Mouse (Mus musculus): ENCODE results near the gene Angel1. TPM values are rescaled to one million over a fixed set of nuclear protein-coding genes. Genes with fewer than 3 reads are reported as not detected.

Angel1 gene
- total RNA-seq (2021) = 1 to 10 TPM; 6.5 TPM
- long read RNA-seq, experiment 1, transcript Angel1-201 (10 exons, 3,850 nt) = major isoform, 18 of 24 reads
- long read RNA-seq, experiment 1, partial matches to known transcripts = 1 of 24 reads
- long read RNA-seq, experiment 1, other reads (novel, unspliced or antisense) = 4 of 24 reads
- long read RNA-seq, experiment 2, transcript Angel1-201 (10 exons, 3,850 nt) = major isoform, 7 of 12 reads
- long read RNA-seq, experiment 2, partial matches to known transcripts = 1 of 12 reads
- long read RNA-seq, experiment 2, other reads (novel, unspliced or antisense) = 4 of 12 reads

DNA sequence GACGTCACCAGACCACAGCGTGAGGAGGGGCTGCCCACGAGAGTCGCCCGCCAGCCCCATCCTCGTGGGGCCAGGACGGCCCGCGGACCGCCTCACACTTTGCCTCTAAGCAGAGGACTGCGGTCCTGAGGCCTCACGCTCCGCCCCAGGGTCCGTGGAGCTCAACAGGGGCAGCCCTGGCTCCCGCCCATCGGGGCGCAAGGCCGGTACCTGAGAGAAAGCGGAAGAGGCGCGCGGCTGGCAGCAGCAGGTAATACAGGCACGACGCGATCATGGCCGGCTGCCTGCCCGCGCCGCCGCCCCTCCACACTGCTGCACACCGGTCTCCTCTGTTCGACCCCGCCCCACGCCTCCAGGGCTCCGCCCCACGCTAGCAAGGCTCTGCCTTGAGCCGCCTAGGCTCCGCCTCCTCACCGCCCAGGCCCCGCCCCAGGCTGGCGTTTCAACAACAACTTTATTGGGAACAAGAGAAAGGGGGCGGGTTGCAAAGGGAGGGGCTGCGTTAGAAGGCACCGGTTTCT lies at the start of gene Angel1:
Gene Angel1 (minus strand): TSS at position 341 of the 521 bp plus-strand sequence.
- DNase-seq (ENCODE audit: extremely low spot score in 1 of 2, low spot score in 2 of 2) = peak; percentile 93 to 94
- intact Hi-C loops (cut with DNase I) = no loop called here
- TF ChIP-seq CTCF (IDR thresholded peaks at IDR 0.05) = peak; percentile 7
- H3K4me3 ChIP-seq = peak within 1 kb of the TSS; percentile 64
- peak within 1 kb of the TSS; percentile 78 for H3K27ac ChIP-seq

- no peak for TF ChIP-seq CTCF (IDR thresholded peaks at IDR 0.05)
- H3K4me3 ChIP-seq = no peak overlapping the region
- peak overlapping the region; percentile 36; the same call in 1 of the 2 replicates for H3K27ac ChIP-seq
- intact Hi-C loops (cut with DNase I) = no loop called here
- DNase-seq (ENCODE audit: extremely low spot score in 1 of 2, low spot score in 2 of 2) = no peak
Measured at GRCm38 (mm10) chr12:86775561-86776280, 49.5 kb upstream of the Angel1 start.

DNA sequence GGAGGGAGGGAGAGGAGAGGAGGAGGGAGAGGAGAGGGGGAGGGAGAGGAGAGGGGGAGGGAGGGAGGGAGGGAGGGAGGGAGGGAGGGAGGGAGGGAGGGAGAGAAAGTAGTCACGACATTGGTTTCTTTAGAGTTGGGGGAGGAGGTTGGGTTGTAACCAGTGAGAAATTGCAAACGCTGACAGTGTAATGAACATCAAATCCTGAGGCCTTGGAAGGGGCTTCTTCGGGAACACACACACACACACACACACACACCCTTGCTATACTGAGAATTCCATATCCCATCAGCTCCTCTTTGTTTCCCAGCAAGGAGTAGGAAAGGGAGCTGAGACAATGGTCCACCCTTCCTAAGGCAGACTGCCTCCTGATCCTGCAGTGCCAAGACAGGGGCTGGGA lies 46.3 kb upstream of the Angel1 start:
- no peak for TF ChIP-seq CTCF (IDR thresholded peaks at IDR 0.05)
- H3K4me3 ChIP-seq = no peak overlapping the region
- H3K27ac ChIP-seq = no peak overlapping the region
- intact Hi-C loops (cut with DNase I) = no loop called here
- no peak for DNase-seq (ENCODE audit: extremely low spot score in 1 of 2, low spot score in 2 of 2)

GRCm38 (mm10) chr12:86771823-86772427 lies 45.7 kb upstream of the Angel1 start:
- Histone ChIP-seq H3K27ac (no peak overlapping the region; the same call in 1 of the 2 replicates), H3K4me3 (no peak overlapping the region)
- intact Hi-C loops (cut with DNase I) = no loop called here
- peak; percentile 89 for TF ChIP-seq CTCF (IDR thresholded peaks at IDR 0.05)
- peak; percentile 88 to 94 for DNase-seq (ENCODE audit: extremely low spot score in 1 of 2, low spot score in 2 of 2)

DNA sequence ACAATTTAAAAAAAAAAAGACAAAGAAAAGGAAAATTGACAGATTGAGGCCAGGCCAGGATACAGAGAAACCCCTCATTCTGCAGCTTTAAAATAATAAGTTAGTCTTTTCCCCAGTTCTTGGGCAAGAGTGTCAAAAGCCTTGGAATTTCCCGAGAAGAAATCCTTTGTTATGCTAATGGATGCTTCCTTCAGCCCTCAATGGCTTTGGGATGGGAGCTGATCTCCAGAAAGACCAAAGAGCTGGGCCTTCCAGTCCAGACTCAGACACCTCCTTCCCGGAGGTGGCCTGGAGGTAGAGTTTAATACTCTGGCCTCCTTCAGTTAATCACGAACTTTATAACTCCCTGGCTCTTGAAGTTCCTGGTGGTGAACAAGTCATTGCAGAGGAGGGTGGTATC lies 44.7 kb upstream of the Angel1 start:
- Histone ChIP-seq H3K4me3 (no peak overlapping the region), H3K27ac (0 out of 2 replicates have a peak overlapping the region, but pooled peaks have one; percentile 6)
- intact Hi-C loops (cut with DNase I) = no loop called here
- no peak for DNase-seq (ENCODE audit: extremely low spot score in 1 of 2, low spot score in 2 of 2)
- no peak for TF ChIP-seq CTCF (IDR thresholded peaks at IDR 0.05)

GRCm38 (mm10) chr12:86770261-86770670 lies 44.0 kb upstream of the Angel1 start:
- no peak overlapping the region for H3K4me3 ChIP-seq
- DNase-seq (ENCODE audit: extremely low spot score in 1 of 2, low spot score in 2 of 2) = peak in 1 of 2 experiments; percentile 39
- H3K27ac ChIP-seq = peak overlapping the region; percentile 69
- intact Hi-C loops (cut with DNase I) = no loop called here
- no peak for TF ChIP-seq CTCF (IDR thresholded peaks at IDR 0.05)

GRCm38 (mm10) chr12:86769819-86770218 lies 43.6 kb upstream of the Angel1 start:
- no peak for DNase-seq (ENCODE audit: extremely low spot score in 1 of 2, low spot score in 2 of 2)
- H3K4me3 ChIP-seq = no peak overlapping the region
- intact Hi-C loops (cut with DNase I) = loop anchor here (1.0 to 10.0 kb wide), 4 partner anchors 155 to 375 kb away; partner anchors contain the start of genes Gstz1 and Pomt2
- H3K27ac ChIP-seq = peak overlapping the region; percentile 69
- TF ChIP-seq CTCF (IDR thresholded peaks at IDR 0.05) = no peak

- TF ChIP-seq CTCF (IDR thresholded peaks at IDR 0.05) = peak; percentile 83
- Histone ChIP-seq H3K4me3 (no peak overlapping the region), H3K27ac (no peak overlapping the region; the same call in 1 of the 2 replicates)
- intact Hi-C loops (cut with DNase I) = loop anchor here (1.0 to 10.0 kb wide), 4 partner anchors 156 to 376 kb away; partner anchors contain the start of genes Gstz1 and Pomt2
- peak; percentile 87 to 91 for DNase-seq (ENCODE audit: extremely low spot score in 1 of 2, low spot score in 2 of 2)
Measured at GRCm38 (mm10) chr12:86768986-86769580, 42.8 kb upstream of the Angel1 start.

GRCm38 (mm10) chr12:86767868-86768631 lies 41.8 kb upstream of the Angel1 start:
- Histone ChIP-seq H3K4me3 (no peak overlapping the region), H3K27ac (no peak overlapping the region)
- DNase-seq (ENCODE audit: extremely low spot score in 1 of 2, low spot score in 2 of 2) = peak; percentile 59 to 65
- intact Hi-C loops (cut with DNase I) = loop anchor here (2.0 to 10.0 kb wide), 4 partner anchors 53 to 377 kb away; partner anchors contain the start of genes Gstz1 and Pomt2
- peak; percentile 88 for TF ChIP-seq CTCF (IDR thresholded peaks at IDR 0.05)

- intact Hi-C loops (cut with DNase I) = loop anchor here (2.0 to 10.0 kb wide), 2 partner anchors 52 to 378 kb away; partner anchors contain the start of genes Gstz1 and Pomt2
- DNase-seq (ENCODE audit: extremely low spot score in 1 of 2, low spot score in 2 of 2) = no peak
- no peak overlapping the region for H3K27ac ChIP-seq
- H3K4me3 ChIP-seq = no peak overlapping the region
- no peak for TF ChIP-seq CTCF (IDR thresholded peaks at IDR 0.05)
Measured at GRCm38 (mm10) chr12:86766467-86766866, 40.2 kb upstream of the Angel1 start.

All from left cerebral cortex, adult 2 months (tissue).